Mouse (Mus musculus) thymus, postnatal 4 days (tissue): ENCODE results near the gene Ikbip.

Experiments
- DNase-seq: peaks from one replicate; pipeline ENCODE4 v3.0.0; 2021

The Ikbip gene

DNA sequence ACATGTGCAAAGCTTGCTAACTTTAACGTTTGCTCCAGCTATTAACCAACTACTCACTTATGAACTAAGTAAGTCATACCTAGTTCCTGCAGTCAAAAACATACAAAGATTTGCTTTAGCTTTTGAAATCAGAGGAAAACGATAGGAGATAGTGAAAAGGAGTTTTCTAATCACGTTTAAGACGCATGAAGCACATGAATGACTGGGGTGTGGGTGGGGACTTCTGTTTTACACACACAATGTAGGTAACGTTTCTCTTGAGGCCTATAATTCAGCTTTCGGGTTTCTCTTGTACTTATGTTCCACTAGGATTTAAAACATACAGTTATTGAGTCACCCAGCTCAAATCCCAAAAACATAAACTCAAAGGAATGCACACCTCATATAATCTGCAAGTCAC, 39.9 kb downstream of the Ikbip start:
- DNase-seq = no peak

DNA sequence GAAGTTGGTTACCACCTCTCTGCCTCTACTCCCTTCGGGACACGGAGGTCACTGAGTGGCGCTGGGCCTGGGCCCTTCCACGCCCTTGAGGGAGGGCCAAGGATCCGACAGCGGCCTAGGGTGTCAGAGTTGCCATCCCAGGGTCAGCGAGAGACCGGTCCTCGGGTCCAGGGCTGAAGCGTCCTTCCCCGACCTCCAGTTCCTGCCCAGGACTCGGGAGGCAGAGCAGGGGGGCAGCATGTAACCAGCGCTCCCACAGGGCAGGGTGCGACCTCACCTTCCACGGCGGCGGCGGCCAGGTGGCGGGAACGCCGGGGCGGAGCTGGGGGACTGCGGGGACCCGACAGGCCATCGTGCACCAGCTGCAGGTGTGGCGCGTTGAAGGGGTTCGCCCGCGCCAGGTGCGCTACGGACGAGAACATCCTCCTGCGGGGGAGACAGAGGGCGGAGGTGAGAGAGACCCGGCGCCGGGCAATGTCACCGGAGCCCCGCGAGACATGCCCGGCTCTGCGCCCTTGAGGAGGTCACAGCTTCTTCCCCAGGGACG, 40.6 kb downstream of the Ikbip start:
- peak; percentile 76 for DNase-seq

DNA sequence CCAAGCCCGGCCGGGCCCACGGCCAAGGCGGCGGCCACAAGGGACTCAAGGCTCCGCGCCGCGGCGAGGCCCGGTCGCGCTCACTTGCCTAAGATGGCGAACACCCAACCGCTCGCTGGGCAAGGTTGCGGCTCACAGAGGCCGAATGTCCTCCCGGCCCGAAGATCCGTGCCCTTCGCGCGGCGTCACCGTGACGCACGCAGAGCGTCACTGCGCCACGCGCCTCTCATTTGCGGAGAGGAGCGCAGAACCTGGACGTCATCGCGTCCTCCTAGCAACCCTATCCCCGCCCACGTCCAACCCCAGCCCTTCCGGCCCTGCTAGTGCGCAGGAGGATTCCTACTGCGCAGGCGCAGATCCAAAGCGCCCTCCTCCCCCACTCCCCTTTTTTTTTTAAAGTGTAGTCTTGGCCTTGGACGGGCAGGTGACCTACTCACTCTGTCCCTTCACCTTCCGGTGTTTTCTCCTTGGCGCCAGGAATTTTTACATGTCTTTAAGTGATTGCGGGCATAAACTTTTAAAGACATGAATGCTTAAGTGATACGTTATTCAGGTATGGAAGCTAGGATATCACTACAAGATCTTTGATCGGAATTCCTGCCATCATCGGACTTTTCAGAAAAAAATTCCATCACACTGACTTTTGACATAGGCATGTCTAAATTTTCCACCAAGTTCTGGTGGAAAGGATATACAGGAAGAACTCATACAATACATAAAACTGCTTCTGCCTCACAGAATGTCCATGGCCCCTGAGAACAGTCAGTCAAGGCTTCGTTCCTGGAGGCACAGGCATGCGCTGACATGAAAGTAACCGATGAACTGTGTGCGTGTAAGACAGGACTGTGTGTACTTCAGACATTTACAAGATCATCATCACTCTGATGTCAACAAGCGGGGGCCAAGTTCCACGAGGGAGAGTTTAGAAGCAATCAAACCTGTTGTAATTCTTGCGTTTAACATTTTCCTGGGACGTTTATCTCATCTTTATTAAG, 41.4 kb downstream of the Ikbip start, which contains the start of gene Slc25a3:
TSS of gene Slc25a3 (minus strand) at position 232 of the 995 bp plus-strand sequence.
- DNase-seq = peak; percentile 99

DNA sequence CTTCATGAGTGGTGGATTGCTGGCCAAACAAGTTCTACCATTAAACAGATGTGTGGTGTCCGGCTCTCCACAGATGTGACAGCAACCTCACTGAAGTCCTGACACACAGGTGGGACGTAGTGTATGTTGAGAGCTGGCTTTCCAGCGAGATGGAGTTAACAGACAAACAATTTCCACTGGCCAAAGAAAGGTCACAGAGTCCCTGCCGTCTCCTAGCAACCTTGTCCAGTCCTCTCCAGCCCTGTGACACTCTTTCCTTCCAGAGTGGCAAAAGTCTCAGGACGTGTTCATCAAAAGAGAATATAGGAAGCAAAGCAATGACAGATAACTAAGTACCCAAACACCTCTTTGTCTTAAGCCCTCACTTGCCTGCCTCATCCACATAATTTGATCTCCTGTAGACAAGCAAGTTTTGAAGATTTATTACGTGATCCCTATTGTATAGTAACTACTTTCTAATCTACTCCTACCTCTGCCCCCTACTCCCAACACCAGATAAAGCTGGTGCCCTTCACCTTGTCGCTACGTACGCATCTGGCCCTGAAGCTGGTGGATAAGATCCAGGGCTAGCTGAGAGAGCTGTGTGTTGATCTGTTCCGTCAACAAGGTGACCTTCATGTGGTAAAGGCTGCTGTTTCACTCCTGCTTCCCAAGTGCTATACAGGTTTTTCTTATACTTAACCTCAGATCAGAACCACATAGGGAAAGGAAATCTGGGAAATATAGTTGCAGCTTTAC, 44.0 kb downstream of the Ikbip start:
- no peak for DNase-seq

DNA sequence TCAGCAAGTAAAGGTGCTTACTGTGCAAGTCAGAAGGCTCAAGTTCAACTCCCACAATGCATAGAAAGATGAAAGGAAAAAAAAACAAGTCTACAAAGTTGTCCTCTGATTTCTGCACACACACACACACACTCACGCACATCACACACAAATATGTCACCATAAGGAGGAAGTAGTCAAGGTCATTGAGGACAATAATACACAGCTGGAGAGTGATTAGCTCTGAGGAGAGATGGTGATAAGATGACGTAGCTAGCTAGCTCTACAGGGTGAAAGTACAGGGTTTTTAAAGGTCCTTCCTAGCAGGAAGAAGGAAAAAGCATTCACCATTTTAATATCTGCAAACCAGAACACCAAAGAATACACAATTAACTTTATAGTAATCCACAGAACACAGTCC, 44.7 kb downstream of the Ikbip start:
- no peak for DNase-seq

DNA sequence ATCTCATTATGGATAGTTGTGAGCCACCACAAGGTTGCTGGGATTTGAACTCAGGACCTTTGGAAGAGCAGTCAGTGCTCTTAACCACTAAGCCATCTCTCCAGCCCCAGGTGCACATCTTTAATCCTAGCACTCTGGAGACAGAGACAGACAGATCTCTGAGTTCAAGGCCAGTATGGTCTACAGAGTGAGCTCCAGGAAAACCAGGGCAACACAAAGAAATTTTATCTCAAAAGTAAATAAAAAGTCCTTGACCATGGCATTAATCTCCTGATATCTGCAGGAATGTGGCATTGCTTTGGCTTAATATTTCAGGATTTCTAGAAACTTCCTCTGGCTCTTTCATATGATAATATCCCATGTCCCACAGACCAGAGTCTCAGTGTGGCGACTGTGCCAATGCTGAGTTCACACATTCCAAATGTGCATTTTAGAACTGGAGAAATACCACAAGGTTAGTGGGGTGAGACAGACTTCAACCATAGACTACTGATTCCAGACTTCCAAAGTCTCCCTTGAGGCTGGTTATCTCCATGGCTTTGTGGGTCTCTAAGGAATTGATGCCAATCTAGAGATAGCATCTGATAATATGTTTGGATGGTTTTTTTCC, 45.9 kb downstream of the Ikbip start:
- DNase-seq = no peak

DNA sequence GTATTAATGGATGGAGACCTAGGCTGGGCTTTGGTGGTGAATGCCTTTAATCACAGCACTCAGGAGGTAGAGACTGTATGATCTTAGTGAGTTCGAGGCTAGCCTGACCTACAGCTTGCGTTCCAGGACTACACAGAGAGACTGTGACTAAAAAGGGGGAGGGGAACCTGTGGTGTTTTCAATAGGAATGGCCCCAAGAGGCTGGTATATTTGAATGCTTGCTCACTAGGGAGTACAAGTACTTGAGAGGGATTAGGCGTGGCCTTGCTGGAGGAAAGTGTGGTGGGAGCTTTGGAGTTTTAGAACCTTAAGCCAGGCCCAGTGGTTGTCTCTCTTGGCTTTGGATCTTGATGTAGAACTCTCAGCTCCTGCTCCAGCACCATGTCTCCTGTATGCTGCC, 48.1 kb downstream of the Ikbip start:
- no peak for DNase-seq

DNA sequence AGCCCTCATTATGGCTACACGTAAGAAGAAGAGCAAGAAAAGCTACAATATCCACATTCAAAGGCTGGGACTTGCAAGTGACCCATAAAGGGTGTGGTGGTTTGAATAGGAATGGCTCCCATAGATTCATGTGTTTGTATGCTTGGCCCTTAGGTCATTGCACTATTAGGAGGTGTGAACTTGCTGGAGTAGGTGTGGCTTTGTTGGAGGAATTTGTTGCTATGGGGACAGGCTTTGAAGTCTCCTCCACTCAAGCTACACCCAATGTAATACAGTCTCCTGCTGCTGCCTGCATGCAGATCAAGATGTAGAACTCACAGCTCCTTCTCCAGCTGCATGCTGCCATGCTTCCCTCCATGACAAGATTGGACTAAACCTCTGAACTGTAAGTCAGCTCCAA, 48.8 kb downstream of the Ikbip start:
- no peak for DNase-seq

DNA sequence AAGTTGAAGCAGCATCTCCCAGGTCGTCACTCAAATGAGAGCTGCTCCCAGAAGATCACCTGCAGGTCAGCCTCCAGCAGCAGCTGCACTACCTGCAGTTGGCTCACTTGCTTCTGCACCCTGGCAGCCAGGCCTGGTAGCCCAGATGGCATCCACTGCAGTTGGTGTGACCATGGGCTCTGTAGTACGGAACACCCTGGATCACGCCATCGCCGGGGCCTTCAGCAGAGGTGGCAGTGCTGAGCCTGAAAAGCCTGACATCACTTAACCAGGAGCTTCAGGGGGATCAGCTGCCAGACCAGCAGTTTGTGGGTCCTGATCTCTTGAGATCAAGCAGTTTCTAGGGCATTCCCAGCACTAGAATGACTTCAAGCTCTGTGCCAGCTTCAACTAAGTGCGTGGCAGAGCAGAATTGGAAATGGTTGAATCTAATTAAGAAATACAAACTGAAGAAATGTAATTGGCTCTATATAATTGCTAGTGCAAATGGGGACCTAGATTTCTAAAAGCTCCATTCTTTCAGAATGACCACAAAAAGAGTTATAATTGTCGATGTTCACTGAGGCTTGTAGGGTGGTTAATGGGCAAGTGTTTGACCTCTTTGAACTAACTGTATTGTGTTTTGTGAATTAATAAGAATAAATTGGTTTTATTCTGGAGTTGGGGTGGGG, 52.7 kb downstream of the Ikbip start:
- no peak for DNase-seq

DNA sequence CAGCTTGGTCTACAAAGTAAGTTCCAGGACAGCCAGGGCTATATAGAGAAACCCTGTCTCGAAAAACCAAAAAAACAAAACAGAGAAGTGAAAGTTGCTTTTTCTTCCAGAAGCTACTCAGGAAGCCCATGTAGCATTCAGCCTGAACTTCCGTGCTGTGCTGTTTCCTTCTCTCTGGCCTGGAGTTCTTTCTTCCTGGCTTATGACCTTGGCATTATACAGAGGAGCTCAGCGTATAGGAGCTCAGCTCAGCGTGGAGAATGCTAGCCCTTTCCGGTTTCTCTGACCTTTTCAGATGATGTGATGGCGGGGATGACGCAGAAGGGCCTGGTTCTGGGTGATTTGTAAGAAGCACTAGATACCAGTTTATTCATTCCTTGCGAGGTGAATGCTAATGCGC, 54.7 kb downstream of the Ikbip start:
- DNase-seq = no peak

DNA sequence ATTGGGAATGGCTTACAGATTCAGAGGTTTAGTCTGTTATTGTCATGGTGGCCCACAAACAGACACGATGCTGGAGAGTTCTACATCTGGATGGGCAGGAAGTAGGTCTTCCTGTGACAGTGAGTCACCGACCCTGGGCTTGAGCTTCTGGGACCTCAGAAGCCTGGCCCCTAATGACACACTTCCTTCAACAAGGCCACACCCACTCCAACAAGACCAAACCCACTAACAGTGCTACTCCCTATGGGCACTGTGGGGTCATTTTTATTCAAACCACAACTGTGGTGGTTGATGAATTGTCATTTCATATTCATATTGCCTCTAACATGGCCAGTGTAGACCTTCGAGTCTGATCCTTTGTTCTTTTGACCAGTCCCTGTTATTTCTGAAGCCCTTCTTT, 55.6 kb downstream of the Ikbip start:
- DNase-seq = no peak

DNA sequence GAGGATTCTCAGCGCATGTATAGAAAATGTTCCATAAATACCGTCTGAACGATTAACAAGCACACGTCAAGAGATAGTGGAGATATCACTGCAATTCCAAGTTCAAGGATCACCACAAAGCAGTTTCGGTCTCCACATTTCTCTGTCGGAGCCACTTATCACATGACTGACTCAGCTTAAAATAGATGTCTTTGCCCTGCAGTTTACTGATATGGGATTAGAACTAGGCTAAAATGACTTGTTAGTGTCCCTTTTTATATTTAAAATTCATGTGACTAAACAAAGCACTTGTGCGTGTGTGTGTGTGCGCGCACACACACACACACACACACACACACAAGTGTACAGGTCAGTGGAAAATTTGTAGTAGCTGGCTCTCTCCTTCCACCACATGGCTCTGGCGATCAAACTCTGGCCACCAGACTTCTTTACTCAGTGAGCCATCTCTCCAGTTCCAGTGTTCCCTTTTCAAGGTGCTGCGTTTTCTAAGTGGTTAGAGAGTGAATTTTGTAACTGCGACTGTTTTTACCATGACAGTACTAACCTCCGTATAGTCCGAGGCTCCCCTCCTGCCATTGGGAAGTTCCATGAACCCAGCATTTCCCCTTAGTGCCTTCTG, 56.5 kb downstream of the Ikbip start:
- DNase-seq = no peak

DNA sequence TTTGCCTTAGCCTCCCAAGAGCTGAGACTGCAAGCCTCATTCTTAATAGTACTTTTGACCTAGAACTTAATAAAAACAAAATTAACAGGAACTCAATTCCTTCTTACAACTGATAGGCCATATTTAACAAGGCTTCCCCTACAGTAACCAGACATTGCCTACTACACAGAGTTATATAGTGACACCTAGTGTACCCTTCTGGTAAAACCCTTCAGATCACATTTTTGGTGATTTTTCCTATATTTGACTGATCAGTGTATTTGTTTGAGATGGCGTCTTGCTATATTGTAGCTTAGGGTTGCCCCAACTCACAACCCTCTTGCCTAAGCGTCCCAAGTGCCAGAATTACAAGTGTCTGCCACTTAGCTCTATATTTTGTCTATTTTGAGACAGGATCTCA, 58.8 kb downstream of the Ikbip start:
- DNase-seq = no peak

DNA sequence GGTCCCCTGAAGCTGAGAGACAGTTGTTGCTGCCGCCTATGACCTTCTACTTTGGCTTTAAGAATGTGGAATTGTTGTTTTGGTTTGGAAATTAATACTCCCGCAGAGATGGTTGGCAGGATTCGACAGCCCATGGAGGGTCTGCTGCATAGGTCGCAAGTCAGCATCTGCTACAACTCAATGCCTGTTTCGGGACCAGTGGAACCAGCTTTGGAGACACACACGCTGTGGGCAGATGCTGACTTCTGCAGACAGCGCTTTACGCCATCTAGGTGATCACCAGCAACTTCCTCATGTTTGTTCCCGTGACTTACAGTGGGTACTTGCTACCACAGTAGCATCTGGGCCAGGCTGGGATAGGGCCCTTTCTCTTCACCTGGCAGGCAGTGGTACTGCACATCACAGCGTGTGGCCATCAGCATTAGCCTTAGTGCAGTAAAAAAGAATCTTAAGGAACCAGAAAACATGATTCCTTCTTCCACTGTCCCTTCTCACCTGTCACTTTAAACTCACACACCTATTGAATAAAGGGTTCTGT, 60.0 kb downstream of the Ikbip start:
- peak; percentile 28 for DNase-seq

DNA sequence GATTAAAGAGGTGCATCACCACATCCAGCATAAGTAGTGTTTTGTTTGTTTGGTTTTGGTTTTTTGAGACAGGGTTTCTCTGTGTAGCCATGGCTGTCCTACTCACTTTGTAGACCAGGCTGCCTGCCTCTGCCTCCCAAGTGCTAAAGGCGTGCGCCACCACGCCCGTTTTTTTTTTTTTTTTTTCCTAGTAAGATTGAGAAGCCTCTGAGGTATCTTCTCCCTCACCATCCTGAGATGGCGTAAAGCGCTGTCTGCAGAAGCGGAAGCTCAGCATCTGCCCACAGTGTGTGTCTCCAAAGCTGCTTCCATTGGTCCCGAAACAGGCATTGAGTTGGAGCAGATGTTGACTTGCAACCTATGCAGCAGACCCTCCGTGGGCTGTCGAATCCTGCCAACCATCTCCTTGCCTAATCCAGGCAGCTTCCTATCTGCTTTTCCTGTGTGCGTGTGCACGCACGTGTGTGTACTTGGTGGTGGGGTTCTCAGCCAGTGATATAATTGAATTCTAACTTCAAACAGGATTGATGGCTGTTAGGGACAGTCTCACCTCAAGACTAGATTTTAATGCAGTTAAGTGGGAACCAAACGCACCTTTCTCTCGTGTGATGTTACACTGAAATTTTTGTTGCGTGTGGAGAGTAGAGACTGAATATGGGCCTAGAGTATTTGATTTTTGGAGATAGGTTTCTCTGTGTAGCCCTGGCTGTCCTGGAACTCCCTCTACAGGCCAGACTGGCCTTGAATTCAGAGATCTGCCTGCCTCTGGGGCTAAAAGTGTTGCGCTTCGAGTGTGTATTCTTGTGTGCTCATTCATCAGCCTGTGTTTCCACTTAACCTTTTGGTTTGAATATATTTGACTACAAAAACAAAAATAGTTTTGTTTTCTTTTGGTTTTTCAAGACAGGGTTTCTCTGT, 60.8 kb downstream of the Ikbip start:
- DNase-seq = no peak

DNA sequence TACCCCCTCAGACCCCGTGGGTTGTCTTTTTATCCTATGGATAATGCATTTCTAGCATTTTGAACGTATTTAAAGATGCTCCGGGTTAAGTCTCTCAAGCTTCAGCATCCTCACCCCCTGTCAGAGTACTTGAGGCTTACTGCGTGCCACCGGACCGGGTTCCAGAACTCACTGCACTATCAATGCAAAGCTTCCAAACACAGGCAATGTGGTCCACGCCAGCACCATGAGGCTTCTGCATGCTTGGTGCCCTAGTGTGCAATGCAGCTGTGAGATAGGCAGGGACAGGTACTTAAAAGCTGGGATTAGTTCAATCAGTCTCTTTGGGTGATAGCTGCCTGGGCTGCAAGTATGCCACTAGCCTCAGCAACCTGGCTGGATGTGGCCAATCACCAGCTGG, 62.7 kb downstream of the Ikbip start:
- DNase-seq = no peak
